Mouse (Mus musculus): ENCODE measurements at regions not wholly inside any gene's neighbourhood (a gene's known extent, or its start where the extent isn't known, plus 50 kb on each side); places are given as distances from the start of the nearest gene placed in this dataset.

DNA sequence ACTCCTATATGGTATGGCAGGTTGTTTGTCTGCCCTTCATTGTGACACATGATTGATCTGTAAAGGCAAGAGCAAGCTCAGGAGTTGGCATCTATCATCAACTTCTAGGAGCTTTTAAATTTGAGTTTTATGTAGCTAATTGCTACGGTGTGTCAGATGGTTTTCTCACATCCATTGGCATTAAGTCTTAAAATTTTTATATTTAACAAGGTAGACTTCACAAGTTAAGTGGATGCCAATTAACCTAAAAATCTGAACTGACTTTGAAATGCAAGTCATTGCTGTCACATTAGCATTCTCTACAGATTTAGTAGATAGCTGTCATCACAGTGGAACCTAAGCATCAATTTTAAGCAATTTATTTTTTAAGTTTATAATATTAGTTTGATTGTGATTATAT, 345.5 kb downstream of the Hdgfl1 start:
- no peak for TF ChIP-seq CTCF (conservative IDR thresholded peaks at IDR 0.05; ENCODE audit: low read length)
- TF ChIP-seq NANOG (IDR thresholded peaks at IDR 0.05; ENCODE audit: borderline replicate concordance, low read length): no peak
